Mouse (Mus musculus) E14TG2a.4 (cell line): Measurements from ENCODE around the gene Arrdc4.

Experiments
- H3K27me3 ChIP-seq: 2 replicates; pipeline ENCODE4 v1.6.1; 2014; ENCODE audit warnings: low read length, control low read depth; ENCODE audit not compliant: insufficient read depth
- H3K36me3 ChIP-seq: 2 replicates; pipeline ENCODE4 v1.6.1; 2014; ENCODE audit warnings: low read length, control low read depth; ENCODE audit not compliant: insufficient read depth
- H3K4me1 ChIP-seq: replicated peaks from 2 replicates; pipeline ENCODE4 v1.6.1; 2014; ENCODE audit warnings: low read depth, low read length, control low read depth
- H3K4me3 ChIP-seq: replicated peaks from 2 replicates; pipeline ENCODE4 v1.5.1; 2014; ENCODE audit warnings: mild to moderate bottlenecking, low read length
- H3K9me3 ChIP-seq: 2 replicates; pipeline ENCODE4 v1.6.1; 2014; ENCODE audit warnings: low read length, control low read depth
- CTCF ChIP-seq: conservative IDR thresholded peaks from 2 replicates; pipeline ENCODE4 v1.5.1; 2014; ENCODE audit warnings: low read length
- NANOG ChIP-seq: IDR thresholded peaks from 2 replicates; pipeline ENCODE4 v1.6.1; 2014; ENCODE audit warnings: borderline replicate concordance, low read length, mixed read lengths
- POU5F1 ChIP-seq: IDR thresholded peaks from 2 replicates; pipeline ENCODE4 v1.6.1; 2014; ENCODE audit warnings: low read length, borderline replicate concordance

Gene Arrdc4

DNA sequence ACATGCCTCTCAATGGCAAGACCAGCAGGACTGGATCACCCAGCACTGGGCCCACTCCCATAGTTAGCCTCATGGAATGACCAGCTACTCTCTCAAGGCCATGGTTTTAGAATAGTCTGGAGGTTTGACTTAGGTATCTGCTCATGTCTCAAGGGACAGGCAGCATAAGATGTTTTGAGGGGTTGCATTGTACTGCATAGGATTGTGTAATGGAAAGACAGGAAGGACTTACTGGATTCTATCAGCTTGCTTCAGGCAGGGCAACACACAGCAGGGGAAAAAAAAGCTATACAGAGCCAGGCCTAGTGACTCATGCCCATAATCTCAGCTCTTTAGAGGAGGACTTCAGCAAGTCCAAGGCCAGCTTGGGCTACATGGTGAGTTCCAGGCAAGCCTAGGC, 31.1 kb downstream of the Arrdc4 start:
- peaks cover 6% of the 10 kb centered on the region; the same call in 1 of the 2 replicates for H3K4me1 ChIP-seq
- no peak for TF ChIP-seq CTCF
- no peak for TF ChIP-seq POU5F1
- no peak for TF ChIP-seq NANOG
- H3K27me3 ChIP-seq: no peaks in the 10 kb centered on the region
- no peaks in the 10 kb centered on the region for H3K9me3 ChIP-seq
- no peaks in the 10 kb centered on the region for H3K36me3 ChIP-seq
- H3K4me3 ChIP-seq: no peak overlapping the region

DNA sequence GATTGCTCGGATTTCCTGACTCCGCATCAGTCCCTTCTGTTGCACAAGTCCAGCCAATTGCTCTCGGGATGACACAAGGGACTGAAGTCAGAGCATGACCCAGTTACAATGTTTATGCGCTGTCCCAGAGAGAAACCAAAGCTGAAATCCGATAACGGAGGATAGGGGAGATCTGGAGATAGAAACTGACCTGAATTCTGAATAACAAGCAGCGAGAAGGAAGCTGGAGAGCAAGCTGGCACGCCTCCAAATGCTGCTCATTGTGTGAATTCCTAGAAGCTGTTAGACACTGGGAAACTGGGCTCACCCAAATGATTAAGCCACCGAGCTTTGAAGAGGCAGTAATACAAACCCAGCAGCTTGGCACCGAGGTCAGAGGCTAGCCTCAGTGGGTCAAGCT, 31.5 kb downstream of the Arrdc4 start:
- Histone ChIP-seq H3K9me3 (peaks cover 2% of the 10 kb centered on the region), H3K4me3 (no peak overlapping the region), H3K36me3 (no peaks in the 10 kb centered on the region), H3K4me1 (peaks cover 6% of the 10 kb centered on the region; the same call in 1 of the 2 replicates), H3K27me3 (no peaks in the 10 kb centered on the region)
- TF ChIP-seq CTCF (no peak), NANOG (no peak), POU5F1 (no peak)

DNA sequence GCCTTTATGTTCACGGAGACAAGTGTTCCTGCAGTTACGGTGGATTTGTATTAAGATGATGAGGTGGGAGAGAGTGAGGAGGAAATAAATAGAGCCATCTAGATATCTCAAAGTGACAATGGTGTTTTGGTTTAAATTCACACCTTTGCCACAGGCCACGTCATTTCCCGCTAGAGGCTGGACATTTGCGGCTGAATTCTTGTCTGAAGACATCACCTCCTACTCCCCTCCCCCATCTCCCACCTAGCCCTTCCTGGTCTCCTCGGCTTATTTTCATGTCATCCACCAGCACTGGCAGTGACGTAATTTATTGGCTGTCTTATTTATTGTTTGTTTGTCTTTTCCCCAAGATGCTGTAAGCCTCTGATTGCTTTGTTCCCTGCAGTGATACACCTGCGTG, 32.1 kb downstream of the Arrdc4 start:
- Histone ChIP-seq H3K27me3 (no peaks in the 10 kb centered on the region), H3K36me3 (no peaks in the 10 kb centered on the region), H3K4me1 (peaks cover 6% of the 10 kb centered on the region; the same call in 1 of the 2 replicates), H3K4me3 (no peak overlapping the region), H3K9me3 (peaks cover 6% of the 10 kb centered on the region)
- TF ChIP-seq NANOG: no peak
- TF ChIP-seq CTCF: no peak
- no peak for TF ChIP-seq POU5F1

DNA sequence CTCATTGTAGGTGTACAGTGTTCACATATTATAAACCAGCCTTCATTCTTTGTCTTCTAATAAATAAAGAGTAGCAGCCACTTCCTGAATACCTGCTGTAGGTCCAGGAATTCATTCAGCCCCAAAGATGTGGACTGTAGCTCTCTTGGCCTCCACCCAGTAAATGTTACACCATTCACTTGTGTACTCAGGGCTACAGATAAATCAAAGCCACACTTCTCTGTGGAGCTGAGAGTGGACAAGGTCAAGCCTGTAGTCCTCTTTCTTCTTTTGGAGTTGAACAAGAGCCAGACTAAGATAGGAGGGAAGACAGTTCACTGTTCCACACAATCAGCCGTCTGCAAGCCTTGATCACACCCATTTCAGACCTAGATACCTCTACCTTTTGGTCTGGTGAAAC, 36.1 kb downstream of the Arrdc4 start:
- Histone ChIP-seq H3K4me3 (no peak overlapping the region), H3K4me1 (peaks cover 6% of the 10 kb centered on the region; the same call in 1 of the 2 replicates), H3K36me3 (no peaks in the 10 kb centered on the region), H3K27me3 (no peaks in the 10 kb centered on the region), H3K9me3 (peaks cover 10% of the 10 kb centered on the region)
- TF ChIP-seq CTCF: no peak
- no peak for TF ChIP-seq NANOG
- no peak for TF ChIP-seq POU5F1

DNA sequence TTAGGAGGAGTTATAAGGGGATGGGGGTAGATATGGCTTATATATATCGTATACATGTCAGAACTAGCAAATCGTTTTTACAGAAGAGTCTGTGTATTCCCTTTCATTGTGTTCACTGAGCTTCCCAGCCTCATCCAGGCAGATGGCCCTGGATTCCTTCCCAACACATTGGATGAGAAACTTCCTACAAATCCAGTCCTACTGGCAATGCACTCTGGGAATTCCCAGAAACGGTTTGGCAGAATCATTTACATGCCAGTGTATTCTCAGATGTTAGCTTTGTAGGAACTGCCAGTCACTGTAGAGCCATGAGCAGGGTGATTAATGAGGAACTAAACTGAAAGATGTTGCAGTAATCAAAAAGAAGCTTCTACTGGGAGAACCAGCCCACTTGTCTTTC, 36.6 kb downstream of the Arrdc4 start:
- H3K4me1 ChIP-seq: peaks cover 4% of the 10 kb centered on the region; the same call in 1 of the 2 replicates
- TF ChIP-seq POU5F1 (no peak), NANOG (no peak), CTCF (no peak)
- no peak overlapping the region for H3K4me3 ChIP-seq
- H3K27me3 ChIP-seq: no peaks in the 10 kb centered on the region
- peaks cover 10% of the 10 kb centered on the region for H3K9me3 ChIP-seq
- no peaks in the 10 kb centered on the region for H3K36me3 ChIP-seq

DNA sequence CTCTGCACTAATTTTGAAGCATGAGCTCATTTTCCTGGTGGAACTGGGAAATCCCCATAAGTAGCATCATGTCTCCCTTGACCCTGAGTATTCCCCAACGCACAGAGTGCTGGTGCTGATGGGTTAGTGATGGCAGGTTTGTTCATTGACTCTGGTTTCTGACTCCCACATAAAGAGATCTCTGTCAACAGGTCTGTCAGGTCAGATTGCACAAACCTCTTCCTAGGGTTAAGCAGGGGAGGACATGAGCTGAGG, 39.8 kb downstream of the Arrdc4 start:
- H3K27me3 ChIP-seq: no peaks in the 10 kb centered on the region
- H3K9me3 ChIP-seq: peaks cover 10% of the 10 kb centered on the region
- H3K36me3 ChIP-seq: no peaks in the 10 kb centered on the region
- H3K4me1 ChIP-seq: no peaks in the 10 kb centered on the region
- TF ChIP-seq CTCF: no peak
- no peak for TF ChIP-seq NANOG
- TF ChIP-seq POU5F1: no peak
- H3K4me3 ChIP-seq: no peak overlapping the region

DNA sequence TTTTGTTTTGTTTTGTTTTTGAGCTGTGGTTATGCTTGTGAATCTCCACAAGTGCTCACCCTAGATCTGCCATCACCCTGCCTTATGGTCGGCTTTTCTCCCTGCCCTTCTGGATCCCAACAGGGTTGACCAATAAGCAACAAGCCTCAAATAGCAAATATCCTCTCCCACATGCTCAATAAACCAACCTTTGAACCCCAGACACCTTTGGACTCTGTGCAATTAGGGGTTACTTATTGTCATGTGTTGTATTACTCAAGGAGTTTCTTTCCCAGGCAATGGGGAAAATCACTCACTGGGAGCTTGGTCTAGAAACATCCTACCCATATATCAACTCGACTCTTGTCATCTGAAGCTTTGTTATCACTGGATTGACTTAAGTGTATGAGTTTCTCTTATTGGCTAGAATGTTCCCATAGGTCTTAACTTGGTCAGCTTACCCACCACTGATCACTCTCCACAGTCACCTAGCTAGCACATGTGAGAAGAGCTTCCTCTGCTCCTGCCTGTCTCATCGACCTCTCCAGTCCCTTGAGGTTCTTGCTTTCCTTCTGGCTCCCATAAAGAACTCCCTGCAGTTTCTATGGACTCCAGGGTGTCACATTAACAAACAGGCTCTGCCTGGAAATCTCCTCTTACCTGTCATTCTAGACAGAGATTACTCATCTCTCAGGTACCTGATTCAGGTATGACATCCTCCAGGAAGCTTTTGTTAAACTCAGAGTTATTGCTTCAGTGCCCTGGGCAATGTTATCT, 40.3 kb downstream of the Arrdc4 start:
- H3K4me1 ChIP-seq: no peaks in the 10 kb centered on the region
- H3K27me3 ChIP-seq: no peaks in the 10 kb centered on the region
- peaks cover 10% of the 10 kb centered on the region for H3K9me3 ChIP-seq
- H3K4me3 ChIP-seq: no peak overlapping the region
- no peaks in the 10 kb centered on the region for H3K36me3 ChIP-seq
- no peak for TF ChIP-seq POU5F1
- TF ChIP-seq CTCF: no peak
- no peak for TF ChIP-seq NANOG

DNA sequence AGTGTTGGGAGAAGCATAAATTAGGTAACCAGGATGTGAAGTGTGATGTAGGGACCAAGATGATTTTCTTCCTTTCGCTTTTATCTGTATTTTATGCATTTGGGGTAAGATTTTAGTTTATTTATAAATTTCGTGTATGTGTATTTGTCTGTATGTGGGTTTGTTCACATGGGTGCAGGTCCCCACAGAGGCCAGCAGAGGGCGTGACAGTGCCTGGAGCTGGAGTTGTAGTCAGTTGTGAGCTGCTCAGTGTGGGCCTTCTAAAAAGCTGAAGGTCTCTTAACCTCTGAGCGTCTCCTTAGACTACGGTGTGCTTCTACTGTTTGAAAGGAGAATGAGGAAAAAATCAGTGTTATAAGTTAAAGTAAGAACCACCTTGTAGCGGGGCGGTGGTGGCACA, 43.9 kb downstream of the Arrdc4 start:
- no peaks in the 10 kb centered on the region for H3K36me3 ChIP-seq

DNA sequence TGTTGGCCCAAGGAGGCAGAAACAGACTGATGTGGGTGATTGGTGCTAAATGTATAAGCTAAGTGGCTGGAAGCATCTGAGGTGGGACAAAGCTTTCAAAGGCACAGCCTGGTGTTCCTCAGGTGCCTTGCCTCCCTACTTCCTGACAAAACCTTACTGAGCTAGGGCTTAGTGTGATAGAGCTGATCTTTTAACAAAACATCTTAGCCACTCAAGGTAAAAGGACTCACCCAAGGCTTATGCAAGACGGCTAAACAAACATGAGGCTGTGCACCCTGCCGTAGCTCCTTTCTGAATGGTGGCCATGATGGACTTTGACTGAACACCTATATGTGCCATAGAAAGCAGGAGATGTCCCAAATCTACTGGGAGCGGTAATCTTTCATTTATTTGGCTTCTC, 51.7 kb downstream of the Arrdc4 start:
- Histone ChIP-seq H3K4me3 (no peak overlapping the region), H3K4me1 (no peaks in the 10 kb centered on the region), H3K27me3 (no peaks in the 10 kb centered on the region), H3K9me3 (no peaks in the 10 kb centered on the region), H3K36me3 (no peaks in the 10 kb centered on the region)
- TF ChIP-seq CTCF: no peak
- no peak for TF ChIP-seq POU5F1
- TF ChIP-seq NANOG: no peak

More for the DNA sequence above, 43.9 kb downstream of the Arrdc4 start:
- Histone ChIP-seq H3K27me3 (no peaks in the 10 kb centered on the region), H3K4me1 (no peaks in the 10 kb centered on the region), H3K4me3 (no peak overlapping the region), H3K9me3 (no peaks in the 10 kb centered on the region)
- TF ChIP-seq CTCF (peak; percentile 71), NANOG (no peak)

DNA sequence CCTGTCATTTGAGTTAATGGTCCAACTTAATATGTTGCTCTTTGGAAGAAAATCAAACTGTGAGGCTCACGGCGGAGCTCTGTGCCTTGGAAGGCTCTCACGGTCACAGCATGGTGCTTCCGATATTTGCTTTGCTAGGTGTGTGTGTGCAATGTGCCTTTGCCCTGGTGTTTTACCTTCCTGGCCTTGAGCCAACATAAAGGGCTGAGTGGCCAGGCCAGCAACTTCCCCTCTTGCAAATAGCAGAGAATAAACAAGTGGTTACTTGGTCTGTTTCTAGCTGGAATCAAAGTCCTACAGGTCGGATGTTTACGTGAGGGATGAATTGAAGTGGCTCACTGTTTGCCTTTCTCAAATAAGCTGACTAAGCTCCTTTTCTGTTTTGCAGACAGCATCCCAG, 52.1 kb downstream of the Arrdc4 start:
- TF ChIP-seq POU5F1: no peak
- no peak for TF ChIP-seq NANOG
- no peak for TF ChIP-seq CTCF
- Histone ChIP-seq H3K4me1 (no peaks in the 10 kb centered on the region), H3K36me3 (no peaks in the 10 kb centered on the region), H3K27me3 (no peaks in the 10 kb centered on the region), H3K9me3 (no peaks in the 10 kb centered on the region), H3K4me3 (no peak overlapping the region)
